Mouse (Mus musculus) CD4-positive, CD25-positive, alpha-beta regulatory T cell, adult 2 months (primary cell): ENCODE data around the gene 1110032A03Rik.
A peak's percentile ranks its signal among the peaks of the same experiment; 100 is the strongest.

Source experiments
- DNase-seq: peaks from one replicate; pipeline ENCODE4 v3.0.0-alpha.2; 2012; ENCODE audit warnings: low read depth, low spot score

The 1110032A03Rik gene

DNA sequence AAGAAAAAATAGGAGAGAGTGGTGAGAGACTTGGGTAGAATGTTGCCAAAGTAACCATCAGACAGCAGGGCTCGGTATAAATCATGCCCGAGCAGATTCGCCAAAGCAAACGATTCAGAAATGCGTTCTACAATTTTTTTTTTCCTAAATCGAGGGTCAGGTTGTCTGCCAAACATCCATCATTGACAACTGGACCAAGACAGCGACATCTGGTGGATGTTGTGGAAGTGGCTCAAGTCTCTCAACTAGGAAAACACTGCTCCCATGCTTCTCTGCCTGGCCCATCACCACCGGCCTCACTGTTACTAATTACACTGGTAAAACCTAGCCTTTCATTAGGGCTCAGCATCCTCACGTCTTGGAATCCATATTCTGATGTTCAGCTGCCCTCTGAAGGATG, 40.3 kb downstream of the 1110032A03Rik start:
- peak; percentile 66 for DNase-seq

DNA sequence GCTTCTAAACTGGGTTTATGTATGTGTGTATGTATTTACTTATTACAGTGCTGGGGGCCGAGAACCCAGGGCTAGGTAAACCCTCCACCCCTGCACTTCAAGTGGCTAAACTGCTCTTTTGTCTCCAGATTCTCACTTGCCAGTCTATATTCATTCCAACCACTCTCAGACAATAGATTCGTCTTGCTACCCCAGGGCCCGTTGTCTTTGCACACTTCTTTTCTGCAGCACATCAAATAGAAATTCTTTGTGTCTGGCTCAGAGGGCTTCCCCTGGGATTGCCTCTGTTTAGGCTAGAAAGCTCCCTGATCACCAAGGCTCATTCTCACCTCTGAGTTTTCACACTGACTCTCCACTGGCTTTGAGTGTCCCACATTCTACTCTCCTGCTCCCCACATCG, 42.8 kb downstream of the 1110032A03Rik start:
- DNase-seq, result no peak

GRCm38 (mm10) chr9:50729600-50729999, 45.7 kb downstream of the 1110032A03Rik start:
- no peak for DNase-seq

DNA sequence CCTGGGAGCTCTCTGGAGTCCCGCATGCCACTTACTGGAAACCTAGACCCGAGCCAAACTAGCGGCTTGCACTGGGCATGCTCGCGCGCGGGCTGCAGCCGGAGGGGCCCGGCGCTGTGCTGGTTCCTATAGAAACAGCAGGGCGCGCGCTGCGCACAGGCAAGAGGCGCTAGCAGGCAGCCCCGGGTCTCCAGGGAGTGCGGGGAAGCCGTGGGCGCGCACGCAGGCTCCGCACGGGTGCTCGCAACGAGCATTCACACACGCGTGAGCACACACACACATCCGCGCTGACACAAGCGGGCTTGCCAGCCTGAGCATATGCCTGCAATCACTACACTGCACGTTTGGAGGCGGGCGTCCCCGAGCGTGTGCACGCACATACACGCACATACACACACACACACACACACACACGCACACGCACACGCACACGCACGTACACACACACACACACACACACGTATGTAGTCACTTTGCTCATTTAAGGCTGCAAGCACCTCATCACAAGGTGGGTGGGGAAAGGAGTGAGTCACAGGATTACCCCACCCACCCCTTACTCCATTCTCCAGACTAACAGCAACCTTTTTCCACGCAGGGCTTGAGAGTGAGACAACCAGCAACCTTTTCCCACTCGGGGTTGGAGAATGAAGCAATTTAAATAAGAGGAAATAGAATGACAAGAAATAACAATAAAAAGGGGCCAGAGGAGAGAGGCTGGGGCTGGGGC, 47.2 kb downstream of the 1110032A03Rik start:
- DNase-seq, result peak; percentile 47

DNA sequence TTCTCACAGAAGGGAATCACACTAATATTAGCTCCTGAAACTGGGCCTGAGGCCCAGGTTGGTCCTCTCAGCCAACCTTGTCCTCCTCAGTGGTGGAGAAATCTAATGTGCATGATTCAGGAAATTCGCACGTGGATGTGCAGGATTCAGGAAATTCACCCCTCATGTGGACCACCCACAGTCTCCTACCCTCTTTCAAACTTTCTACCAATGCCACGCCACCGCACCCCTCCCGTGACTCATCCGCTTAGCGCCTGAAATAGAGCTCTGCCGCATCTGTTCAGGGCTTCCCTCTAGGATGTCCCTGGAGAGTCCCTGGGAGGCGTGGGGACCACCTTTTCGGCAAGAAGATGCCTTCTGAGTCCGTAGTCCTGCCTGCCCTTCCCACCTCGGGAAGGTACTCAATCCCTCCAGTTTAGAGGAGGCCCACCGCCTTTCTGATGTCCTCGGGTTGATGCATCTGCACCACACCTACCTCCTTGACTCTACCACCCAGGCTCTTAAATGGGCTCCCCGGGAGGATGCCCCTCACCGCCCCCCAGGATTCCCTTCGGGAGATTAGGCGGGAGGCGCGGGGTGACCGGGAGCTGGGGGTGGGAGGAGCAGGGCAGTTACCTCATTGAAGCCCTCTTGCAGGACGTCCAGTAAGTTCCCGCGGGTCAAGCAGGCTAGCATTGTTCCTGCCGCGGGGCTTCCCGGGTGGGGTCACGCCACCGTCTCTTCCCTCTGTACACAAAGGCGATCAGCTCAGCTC, 48.0 kb downstream of the 1110032A03Rik start:
- DNase-seq, result no peak

- no peak for DNase-seq
These were observed 49.3 kb downstream of the 1110032A03Rik start for GRCm38 (mm10) chr9:50725921-50726590.

- no peak for DNase-seq
These were observed 50.5 kb downstream of the 1110032A03Rik start for GRCm38 (mm10) chr9:50724661-50725330.

- DNase-seq, result no peak
These were observed 51.2 kb downstream of the 1110032A03Rik start for GRCm38 (mm10) chr9:50724147-50724546.

- no peak for DNase-seq
These were observed 51.9 kb downstream of the 1110032A03Rik start for GRCm38 (mm10) chr9:50723406-50723805.

- DNase-seq, result no peak
These were observed 52.8 kb downstream of the 1110032A03Rik start for GRCm38 (mm10) chr9:50722451-50722911.

GRCm38 (mm10) chr9:50721061-50721460, 54.3 kb downstream of the 1110032A03Rik start:
- DNase-seq, result no peak

DNA sequence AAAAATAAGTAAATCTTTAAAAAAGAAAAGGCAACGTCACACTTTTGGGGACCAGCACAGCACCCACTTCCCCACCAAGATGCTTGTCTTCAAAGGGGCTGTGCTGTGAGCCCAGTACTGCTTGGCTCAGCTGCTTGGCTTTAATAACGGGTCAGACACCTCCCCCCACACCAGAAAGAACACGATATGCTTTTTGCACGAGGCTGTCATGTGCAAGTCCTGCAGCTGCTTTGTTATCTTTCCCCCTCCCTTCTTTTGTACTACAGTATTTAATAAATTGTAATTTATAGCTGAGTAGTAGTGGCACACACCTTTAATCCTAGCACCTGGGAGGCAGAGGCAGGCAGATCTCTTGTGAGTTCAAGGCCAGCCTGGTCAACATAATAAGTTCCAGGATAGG, 56.4 kb downstream of the 1110032A03Rik start:
- DNase-seq, result no peak

DNA sequence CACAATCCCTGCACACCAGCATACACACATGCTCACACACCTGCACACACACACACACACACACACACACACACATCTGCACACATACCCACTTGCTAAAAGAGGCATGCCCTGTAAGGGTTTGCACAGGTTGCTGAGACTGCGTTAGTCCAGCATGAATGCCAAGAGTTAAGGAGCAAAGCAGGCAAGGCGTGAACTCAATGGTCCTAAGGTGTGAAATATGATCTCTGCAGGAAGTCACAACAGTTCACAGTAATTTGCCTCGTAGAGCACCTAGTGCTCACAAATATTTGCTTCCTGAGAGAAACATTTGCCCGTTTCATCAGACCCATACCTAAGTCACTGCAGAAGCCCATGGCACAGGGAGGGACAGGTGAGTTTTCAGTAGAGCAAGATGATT, 61.1 kb downstream of the 1110032A03Rik start:
- DNase-seq, result no peak
